Mouse (Mus musculus): ENCODE results near the gene Elp6.

DNA sequence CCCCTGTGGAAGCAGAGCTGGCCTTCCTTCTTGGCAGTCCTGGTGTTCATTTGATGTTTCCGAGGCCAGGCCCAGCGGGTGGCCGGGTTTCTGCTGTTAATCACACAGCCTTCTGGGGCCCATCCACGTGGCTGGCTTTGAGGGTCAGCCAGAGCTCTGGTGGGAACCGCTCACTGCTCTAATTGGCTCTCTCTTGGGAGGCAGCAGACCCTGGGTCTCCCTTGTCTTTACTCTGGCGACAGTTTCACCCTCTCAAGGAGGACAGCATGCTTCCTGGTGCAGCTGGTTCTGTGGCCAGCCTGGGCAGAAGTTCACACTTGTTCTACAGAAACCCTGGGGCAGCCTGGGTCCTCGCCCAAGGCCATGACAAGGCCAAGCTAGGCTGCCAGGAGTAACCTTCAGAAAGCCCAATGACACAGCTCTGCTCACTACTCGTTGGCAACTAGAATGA, 27.5 kb upstream of the Elp6 start:
- TF ChIP-seq CTCF (IDR thresholded peaks at IDR 0.05; ENCODE audit: low read depth), result no peak
- TF ChIP-seq EP300 (IDR thresholded peaks at IDR 0.05; ENCODE audit: low read depth), result no peak

Measured in liver, postnatal 0 days (tissue).